Mouse (Mus musculus) gastrocnemius, postnatal 25 days (tissue): ENCODE results near the gene Tspan5. TPM values are rescaled to one million over a fixed set of nuclear protein-coding genes. Genes with fewer than 3 reads are reported as not detected.

ENCODE experiments used
- DNase-seq: peaks from one replicate; pipeline ENCODE4 v3.0.0; 2022
- long read RNA-seq, 2 experiments: library from polyadenylated mRNA; stranded (forward); transcript quantifications; one replicate each; pipeline ENCODE4 v2.0.0; 2021
- total RNA-seq, 2 experiments: library from RNA; stranded (reverse); gene quantifications; 1 replicate in 1 of 2; 2 replicates in 1 of 2; pipeline ENCODE4 v1.2.3; 2021

Tspan5 gene
- 1 to 10 TPM; 4.9 to 6.6 TPM for total RNA-seq
- long read RNA-seq, experiment 1, full-length matches to known transcripts: 3 of 3 reads
- long read RNA-seq, experiment 1, partial matches to known transcripts: 0 of 3 reads
- long read RNA-seq, experiment 1, other reads (novel, unspliced or antisense): 0 of 3 reads
- long read RNA-seq, experiment 2, full-length matches to known transcripts: 10 of 12 reads
- long read RNA-seq, experiment 2, partial matches to known transcripts: 0 of 12 reads
- long read RNA-seq, experiment 2, other reads (novel, unspliced or antisense): 2 of 12 reads

DNA sequence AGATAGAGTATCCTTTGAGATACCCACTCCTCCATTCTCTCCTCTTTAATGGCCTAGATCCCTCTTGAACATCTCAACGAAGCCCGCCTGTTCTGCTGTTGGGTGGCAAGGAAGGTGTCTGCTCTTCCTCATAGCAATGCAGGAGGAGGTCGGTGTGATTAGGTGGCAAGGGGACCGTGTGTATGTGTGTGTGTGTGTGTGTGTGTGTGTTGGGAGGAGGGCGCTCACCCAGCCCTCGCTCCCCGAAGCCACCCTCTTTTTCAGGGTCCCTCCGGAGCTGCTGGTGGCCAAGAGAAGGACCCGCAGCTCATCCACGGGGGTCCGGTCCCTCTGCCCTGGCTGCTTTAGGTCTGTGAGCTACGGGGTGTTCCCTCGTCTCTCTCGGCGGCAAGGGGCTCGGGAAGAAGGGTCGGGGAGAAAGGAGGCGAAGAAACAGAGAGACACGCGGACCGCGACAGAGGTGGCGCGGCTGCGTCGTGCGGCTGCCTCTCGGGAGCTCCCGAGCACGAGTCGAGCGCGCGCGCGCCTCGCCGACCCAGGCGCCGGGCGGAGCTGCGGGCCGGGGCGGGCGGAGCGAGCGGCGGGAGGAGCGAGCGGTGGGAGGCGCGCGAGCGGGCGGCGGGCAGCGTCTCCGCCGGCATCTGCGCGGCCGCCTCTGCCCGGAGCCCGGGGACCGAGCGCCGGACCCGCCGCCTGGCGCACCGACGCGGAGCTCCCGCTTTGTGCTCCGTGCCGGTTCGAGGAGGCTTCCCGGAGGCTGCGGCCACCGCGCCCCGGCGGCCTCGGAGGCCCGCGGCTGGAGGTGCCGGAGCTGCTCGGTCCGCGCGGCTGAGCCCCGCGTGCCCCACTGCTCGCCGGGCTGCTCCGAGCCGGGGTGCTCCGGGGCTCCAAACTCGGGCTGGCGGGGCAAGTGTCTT lies at the start of gene Tspan5:
Tspan5 (plus strand) TSS at position 547 of the 917 bp plus-strand sequence.
- peak; percentile 74 for DNase-seq

- no peak for DNase-seq
These were observed 49.7 kb upstream of the Tspan5 start for GRCm38 (mm10) chr3:138692302-138692701.

- no peak for DNase-seq
These were observed 38.6 kb upstream of the Tspan5 start for GRCm38 (mm10) chr3:138703399-138703798.

DNA sequence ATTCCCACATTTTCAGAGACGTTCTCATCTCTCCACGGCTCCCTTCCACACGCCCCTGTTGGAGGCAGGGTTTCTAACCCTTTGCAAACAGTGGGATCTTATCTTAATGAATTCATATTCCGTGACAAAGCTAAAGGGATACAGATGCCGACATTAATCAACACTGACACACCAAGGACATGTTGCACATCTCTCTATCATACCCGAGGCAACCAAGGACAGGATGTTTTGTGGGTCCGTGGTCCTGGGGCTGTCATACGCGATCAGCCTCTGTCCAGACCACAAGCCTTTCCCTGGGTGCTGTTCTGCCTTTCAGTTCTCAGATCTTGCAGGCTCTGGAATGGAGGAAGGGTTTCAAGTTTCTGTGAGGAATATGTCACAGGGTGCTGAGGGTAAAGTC lies 37.5 kb upstream of the Tspan5 start:
- DNase-seq: no peak

DNA sequence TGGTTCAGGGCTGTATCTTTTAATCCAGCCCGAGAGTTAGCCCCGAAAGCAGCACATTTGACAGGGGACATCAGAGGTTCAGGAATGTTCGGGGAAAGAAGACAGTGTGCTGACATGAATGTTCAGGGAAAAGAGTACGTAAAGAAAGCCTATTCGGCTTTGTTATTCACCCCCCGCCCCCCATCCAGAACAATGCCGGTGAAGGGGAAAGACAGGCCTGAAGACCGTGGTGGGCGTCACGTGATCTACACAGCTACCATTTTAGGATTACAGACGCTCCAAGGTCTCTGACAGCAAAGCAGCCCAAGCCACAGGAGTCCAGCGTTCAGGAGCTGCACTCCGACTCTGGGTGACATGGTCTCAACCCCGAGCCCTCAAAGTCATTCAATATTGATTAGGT lies 36.1 kb upstream of the Tspan5 start:
- DNase-seq: no peak

DNA sequence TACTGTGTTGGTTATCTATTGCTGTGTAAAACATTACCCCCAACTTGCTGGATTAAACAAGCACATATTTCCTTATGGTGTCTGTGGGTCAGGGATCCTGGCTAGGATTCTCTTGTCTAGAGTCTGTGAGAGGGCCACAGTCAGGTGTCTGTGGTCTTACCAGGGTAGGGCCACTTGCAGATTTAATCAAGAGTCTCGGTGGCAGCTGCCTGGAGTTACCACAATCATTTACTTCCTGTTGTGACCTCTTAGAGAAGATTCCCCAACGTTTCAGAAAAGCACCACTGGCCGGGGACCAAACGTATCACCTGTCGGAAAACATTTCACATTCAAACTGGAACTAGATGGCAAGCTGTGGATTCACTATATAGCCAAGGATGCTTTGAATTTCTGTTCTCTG lies 32.8 kb upstream of the Tspan5 start:
- no peak for DNase-seq

DNA sequence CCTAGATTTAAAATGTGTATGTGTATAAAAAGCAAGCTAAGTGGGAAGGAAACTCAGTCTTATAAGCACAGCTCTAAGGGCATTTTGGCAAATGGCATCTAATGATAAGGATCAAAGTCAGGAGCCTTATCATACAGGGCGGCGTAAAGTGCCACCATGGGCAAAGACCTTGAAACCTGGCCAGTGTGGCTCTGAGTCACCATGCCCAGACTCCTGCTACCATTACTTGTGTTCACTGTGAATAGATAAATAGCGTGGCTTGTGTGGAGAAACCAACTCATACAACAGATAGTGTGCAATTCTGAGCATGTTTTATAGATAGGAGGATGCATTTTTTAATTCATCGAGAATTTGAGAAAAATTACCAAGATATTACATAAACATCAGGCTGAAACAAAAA lies 30.0 kb upstream of the Tspan5 start:
- DNase-seq: no peak

- DNase-seq: no peak
These were observed 29.4 kb upstream of the Tspan5 start for GRCm38 (mm10) chr3:138712452-138713140.

DNA sequence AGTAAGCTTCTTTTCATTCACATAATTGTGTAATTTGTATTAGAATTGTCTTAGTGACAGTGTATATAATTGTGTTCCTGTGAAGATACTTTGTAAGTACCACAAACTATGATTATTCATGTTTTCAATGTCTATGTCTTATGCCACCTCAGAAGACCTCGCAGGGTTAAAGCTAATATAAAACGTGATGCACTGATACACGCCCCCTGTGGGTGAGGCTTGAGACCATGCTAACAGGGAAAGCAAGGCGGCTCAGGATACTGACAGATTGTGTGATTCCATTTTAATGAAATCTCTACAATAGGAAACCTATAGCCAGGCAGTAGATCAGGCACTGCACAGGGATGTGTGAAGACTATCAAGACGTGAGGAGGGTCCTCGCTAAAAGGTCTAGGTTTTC lies 28.9 kb upstream of the Tspan5 start:
- DNase-seq: no peak

- no peak for DNase-seq
These were observed 27.2 kb upstream of the Tspan5 start for GRCm38 (mm10) chr3:138714788-138715187.

GRCm38 (mm10) chr3:138715212-138715611 lies 26.8 kb upstream of the Tspan5 start:
- DNase-seq: no peak

DNA sequence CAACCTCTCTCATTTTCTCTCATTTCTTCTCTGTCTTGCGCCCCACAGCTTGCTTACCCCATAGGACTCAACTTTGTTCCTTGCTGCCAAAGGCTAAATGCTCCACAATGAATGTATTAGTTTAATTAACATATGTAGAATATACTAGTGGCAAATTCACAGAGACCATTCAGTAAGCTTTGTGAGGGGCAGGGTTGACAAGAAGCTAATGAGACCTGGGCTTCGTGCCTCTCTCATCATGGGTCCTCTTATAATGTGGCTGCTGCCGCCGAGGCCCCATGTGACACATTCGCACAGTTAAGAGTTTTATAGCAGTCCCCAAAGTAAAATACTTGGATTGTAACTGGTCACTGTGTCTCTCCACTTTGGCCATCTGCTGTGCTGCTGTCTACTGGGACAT lies 25.0 kb upstream of the Tspan5 start:
- DNase-seq: no peak

DNA sequence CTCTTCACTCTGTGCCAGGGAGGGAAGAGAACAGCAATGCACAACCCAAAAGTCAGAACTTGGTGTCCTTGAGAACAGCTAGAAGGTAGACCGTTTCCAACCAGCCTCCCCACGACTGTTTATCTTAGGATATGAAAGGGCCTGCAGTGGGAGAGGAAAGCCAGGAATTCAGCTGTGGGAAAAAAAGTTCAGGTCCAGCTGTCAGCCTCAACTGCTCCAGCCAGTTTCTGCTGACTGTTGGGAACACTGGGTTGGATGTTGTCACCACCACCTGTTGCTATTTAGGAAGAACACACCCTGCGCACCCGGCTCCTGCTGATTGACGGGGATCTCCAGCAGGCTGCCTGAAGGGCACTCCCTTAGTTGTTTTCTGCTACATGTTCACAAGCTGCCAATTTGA lies 19.8 kb upstream of the Tspan5 start:
- no peak for DNase-seq

- DNase-seq: no peak
These were observed 14.4 kb upstream of the Tspan5 start for GRCm38 (mm10) chr3:138727571-138727970.

GRCm38 (mm10) chr3:138728840-138729239 lies 13.2 kb upstream of the Tspan5 start:
- no peak for DNase-seq

- DNase-seq: no peak
These were observed 11.2 kb upstream of the Tspan5 start for GRCm38 (mm10) chr3:138730812-138731211.

GRCm38 (mm10) chr3:138735760-138736159 lies 6.2 kb upstream of the Tspan5 start:
- no peak for DNase-seq

GRCm38 (mm10) chr3:138739150-138739700 lies 2.8 kb upstream of the Tspan5 start:
- no peak for DNase-seq

DNA sequence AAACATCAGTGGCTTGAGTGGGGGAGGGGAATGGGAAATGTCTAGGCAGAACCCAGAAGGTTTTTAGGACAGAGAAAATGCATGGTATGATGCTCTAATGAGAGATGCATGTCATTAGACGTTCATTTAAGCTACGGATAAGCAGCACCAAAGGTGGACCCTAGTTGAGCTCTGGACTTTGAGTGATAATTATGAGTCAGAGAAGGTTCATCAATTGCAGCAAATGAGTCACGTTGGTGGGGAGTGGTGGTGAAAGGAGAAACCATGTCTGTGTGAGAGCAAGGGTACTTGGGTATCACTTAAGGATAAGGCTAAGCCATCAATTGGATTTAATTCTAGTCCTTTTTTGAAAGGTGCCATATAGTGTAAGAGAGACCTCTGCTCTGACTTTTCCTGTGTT lies 1.7 kb upstream of the Tspan5 start:
- no peak for DNase-seq

GRCm38 (mm10) chr3:138740843-138741540 lies 1.0 kb upstream of the Tspan5 start:
- no peak for DNase-seq

GRCm38 (mm10) chr3:138742566-138742930 lies 553 bp downstream of the Tspan5 start:
- no peak for DNase-seq

DNA sequence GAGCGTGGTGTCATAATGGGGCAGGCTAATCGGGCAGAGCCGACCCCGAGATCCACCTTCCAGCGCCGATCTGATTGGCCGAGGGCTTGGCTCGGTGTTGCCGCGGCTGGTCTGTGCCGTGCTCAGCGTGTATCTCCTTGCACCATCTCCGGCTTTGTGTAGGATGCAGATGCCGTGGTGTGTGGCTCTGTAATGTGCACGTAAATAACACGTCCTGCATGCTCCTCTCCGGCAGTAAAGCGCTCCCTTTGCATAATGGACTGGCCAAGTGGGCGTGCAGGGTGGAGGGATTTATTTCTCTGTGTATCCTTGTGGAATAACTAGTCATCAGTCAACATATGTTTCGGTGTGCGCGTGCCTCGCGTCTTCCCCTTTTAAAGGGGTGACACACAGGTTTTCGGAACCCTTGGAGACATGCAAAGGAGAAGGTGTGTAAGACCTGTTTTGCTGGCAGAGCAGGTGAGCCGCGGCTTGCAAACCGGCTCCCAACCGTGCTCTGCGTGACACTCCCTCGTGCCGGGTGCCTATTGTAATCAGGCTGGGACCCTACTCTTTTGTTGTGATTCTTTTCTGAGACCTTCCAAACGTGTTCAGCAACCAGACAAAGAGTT lies 1.2 kb downstream of the Tspan5 start:
- DNase-seq: peak; percentile 70
